Mouse (Mus musculus): Measurements from ENCODE around the gene Cipc. TPM values are rescaled to one million over a fixed set of nuclear protein-coding genes. Genes with fewer than 3 reads are reported as not detected.

Cipc gene
- total RNA-seq, 2 experiments from 2014 or later, result 9.2 to 16.4 TPM

DNA sequence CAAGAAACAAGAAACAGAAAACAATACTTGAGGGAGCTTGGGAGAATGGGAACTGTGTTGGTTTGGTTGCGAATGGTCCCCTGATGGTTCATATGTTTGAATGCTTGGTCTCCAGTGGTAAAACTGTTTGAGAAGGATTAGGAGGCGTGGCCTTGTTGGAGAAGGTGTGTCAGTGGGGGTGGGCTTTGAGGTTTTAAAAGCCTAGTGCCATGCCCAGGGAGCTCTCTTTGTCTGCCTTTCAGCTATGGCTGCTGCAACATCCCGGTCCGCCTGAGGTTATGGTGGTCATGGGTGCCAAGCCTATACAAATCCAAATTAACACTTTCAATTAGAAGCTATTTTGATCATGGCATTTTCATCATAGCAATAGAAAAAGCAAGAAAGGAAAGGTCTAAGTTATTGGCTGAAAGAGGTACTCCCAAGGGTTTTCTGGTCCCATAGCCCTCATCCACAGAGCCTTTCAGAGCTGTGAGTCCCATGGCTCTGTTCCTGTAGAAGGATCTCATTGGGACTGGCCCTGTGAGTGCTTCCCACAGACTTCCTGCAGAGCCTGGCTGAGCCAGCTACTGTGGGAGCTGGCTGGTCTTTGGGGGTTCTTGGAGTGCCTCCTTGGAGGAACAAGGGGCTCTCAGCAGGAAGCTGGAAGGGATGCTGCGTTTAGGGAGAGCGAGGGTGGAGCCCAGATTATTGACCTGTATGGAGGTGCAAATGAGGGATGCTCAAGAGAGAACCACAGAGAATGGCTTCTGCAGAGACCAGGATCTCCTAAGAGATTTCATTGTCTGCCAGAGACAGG is 15.7 kb upstream of the Cipc start:
- ATAC-seq (replicated peaks; ENCODE audit: low FRiP score, poor library complexity, severe bottlenecking), result no peak

DNA sequence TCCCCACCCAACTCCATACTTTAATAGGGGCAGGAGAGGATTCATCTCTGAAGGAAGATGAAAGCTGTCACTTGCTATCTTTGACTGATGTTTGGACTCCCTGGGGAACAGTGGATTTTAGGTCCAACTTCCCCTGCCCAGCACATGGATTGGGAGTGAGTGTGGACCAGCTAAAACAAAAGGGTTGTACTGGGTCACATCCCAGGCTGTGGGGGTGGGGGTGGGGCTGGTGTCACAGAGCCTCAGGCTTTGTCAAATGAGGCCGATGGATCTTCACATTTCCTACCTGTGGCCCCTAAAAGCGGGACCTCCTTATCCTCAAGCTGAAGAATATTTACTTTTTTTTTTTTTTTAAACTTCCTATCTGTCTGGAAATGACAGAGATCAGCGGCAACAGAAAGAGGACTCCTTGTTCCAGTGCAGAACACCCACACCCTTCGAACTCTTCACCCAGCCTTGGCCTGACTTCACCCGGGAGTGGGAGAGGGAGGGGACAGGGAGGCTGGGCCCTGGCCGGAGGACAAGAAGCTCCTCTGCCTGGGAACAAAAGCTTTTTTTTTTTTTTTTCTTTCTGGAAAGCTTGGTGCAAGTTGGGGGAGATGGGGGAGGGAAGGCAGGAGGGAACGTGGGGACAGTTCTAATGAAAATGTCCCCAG is 14.8 kb upstream of the Cipc start:
- no peak for ATAC-seq (replicated peaks; ENCODE audit: low FRiP score, poor library complexity, severe bottlenecking)

DNA sequence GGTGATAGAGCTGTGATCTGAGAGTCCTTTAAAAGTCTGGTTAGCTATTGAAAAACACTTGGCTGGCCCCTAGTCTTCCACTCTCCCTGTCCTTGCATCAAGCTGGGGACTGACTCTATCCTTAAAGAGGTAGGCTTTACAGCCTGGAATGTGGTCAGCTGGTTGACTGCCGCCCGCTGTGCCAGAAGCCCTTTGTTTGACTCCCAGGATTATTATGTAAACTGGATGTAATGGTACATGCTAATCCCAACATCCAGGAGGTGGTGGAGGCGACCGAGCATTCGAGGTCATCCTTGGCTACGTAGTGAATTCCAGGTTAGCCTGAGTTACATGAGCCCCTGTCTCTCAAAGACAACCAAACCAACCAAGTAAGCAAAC is 14.3 kb upstream of the Cipc start:
- ATAC-seq (replicated peaks; ENCODE audit: low FRiP score, poor library complexity, severe bottlenecking), result no peak

DNA sequence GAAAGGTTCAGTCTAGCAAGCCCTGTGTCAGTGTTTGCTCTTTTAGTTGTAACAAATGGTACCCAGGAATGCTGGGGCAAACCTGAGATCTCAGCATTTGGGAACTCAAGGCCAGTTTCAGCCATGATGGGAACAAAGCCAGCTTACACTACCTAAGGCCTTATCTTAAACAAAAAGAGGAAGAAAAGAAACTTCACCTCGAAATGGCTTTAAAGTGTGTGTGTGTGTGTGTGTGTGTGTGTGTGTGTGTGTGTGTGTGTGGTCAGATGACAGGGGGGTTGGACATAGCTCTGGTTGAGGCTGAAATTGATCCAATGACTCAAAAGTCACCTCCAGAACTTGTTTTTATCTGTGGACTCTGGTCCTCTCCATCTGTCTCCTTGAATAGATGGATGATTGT is 12.1 kb upstream of the Cipc start:
- no peak for ATAC-seq (replicated peaks; ENCODE audit: low FRiP score, poor library complexity, severe bottlenecking)

DNA sequence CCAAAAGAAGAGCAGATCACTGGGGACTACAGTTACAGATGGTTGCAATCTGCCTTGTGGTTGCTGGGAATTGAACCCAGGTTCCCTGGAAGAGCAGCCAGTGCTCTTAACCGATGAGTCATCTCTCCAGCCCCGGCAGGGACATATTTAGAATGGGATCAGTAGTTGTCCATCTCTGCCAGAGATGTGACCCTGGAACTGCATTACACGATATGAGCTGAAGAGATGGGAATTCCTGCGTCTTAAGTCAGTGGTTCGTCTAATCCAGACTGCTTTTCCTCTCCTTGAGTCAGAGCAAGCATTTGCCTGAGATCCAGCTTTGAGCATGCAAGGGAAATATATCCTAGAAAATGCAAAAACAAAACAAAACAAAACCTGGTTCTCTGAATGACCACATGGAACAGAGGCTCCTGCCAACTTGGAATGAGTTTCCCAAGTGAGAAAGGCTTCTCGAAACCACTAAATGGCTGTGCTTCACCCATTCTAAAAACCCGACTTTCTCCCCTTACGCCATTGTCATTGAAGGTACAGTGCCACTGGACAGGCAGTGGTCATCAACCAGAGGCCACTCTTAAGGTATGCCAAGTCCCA is 11.1 kb upstream of the Cipc start:
- ATAC-seq (replicated peaks; ENCODE audit: low FRiP score, poor library complexity, severe bottlenecking), result no peak

DNA sequence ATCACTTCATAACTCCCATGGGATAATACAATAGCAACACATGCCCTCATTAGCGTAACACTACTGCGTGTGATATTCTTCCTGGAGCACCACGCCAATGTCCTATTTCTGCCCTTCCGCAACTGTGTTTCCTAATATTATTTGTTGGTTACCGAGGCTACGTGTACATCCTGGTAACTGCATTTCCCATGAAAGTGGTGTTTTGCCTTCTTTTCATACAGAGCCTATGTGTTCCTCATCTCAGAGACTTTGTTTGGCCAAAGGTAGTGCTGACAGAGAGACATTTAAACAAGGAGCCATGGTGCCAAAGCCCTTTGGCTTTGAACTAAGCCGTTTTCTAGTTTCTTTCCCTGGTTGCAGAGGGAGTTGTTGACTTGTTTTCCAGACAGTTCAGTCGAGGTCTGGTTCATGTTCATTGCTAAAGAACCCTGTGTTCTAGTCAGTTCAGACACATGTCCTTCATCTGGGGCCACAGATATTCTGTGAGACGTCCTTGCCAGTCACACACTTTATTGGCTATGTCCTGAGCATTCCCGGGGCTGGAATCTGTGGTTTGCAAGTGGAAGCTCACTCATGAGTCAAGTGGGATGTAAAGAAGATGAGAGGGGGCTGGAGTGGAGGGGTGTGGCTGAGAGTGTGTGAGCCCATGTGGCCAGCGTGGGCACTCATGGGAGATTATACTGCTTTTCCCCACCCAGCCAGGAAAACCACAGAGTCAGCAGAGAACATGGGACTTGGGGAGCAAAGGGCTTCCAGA is 10.1 kb upstream of the Cipc start:
- no peak for ATAC-seq (replicated peaks; ENCODE audit: low FRiP score, poor library complexity, severe bottlenecking)

DNA sequence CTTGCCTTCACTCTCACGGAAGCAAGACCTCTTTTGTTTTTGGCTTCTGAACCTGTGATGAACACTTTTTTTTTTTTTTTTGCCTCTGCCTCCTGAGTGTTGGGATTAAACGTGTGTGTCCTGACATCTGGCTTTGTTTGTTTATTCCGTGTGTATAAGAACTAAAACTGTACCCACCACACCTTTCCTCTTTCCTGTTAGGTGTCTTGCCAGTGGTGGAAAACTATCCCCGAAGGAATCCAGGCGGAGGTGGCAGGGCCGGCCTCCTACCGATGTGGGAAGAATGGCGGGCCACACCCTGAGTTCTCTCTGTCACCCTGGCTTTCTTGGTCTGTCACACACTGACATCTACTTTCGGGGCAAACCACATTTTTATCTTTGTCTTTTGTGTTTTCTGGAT is 8.3 kb upstream of the Cipc start:
- no peak for ATAC-seq (replicated peaks; ENCODE audit: low FRiP score, poor library complexity, severe bottlenecking)

DNA sequence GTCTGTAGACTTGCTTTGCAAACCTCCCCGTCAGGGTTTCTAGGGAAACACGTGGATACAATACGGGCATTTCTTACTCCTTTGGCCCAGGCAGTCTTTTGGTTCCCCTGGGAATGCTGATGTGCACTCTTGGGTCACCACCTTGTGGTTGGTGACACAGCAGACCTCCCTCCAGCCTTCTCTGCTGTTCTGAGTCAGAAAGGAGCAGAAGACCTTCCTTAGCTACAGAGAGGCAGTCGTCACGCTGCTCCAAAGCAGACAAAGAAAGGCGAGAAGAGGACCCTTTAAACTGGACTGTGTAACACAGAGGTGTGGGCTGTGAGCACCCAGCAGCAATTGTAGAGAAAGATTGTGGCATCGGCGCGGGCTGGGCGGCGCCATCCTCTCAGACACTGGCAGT is 5.7 kb upstream of the Cipc start:
- no peak for ATAC-seq (replicated peaks; ENCODE audit: low FRiP score, poor library complexity, severe bottlenecking)

DNA sequence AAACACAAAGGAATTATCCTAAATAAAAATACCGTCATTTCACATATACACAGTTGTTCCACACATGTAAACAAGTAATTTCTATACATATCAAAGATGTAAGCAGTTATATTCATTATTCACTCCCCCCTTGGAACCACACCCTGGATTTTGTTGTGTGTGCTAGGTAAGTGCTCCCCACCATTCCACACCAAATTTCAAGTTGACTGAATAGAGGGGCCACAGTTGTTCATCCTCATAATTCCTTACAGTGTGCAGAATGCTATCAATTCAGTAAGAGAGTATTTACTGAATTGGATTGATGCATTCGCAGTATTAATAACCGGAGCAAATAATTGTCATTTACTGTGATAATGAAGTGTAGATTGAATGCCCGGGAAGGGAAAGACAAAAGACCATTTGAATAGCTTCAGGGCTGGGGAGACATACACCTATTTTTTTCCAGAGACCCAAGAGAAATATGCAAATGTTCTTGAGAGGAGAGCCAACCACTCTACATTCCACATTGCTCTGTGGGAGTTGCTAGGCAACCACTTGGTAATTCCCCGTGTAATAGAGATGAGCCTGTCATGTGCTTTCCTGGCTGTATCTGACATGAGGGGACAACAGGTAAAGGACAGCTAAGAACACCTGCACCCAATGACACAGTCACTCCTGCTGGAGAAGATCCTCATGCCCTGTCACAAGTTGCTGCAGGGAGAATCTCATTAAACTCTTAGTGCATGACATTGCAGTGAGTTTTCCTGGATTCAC is 4.9 kb upstream of the Cipc start:
- ATAC-seq (replicated peaks; ENCODE audit: low FRiP score, poor library complexity, severe bottlenecking), result no peak

DNA sequence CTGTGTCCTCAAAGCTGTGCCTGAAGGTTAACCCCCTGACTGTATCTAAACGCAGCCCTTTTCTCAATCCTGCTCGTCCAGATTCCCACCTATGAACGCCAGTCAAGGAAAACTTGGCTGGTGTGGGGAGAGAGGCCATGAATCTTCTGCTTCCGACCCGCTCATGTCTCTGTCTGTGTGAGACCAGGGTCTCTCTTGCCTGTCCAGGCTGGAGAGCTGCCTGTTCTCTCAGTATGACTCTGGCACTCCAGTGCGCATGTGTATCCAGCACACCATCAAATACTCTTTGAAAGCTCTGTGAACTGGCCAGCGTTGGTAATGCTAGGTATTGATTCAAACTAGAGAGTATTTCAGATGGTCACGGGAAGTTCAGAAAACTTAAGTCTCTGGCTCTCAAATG is 3.4 kb upstream of the Cipc start:
- ATAC-seq (replicated peaks; ENCODE audit: low FRiP score, poor library complexity, severe bottlenecking), result no peak

DNA sequence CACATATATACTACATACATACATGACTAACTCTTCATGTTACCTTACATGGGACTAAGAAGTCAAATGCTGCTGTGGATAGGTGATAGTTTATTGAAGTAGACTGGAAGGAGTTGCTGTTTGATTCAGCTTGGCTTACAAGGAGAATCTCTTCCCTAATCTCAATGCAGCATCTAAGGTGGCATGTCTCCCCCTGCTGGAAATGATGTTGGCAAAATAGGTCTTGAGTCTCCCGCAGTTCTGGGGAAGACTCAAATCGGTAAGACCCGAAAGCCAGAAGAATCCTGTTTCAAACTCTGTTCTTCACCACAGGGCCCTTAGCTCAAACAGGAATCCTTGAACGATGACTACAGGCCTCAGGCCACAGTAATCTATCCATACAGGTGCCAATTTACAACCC is 1.7 kb upstream of the Cipc start:
- no peak for ATAC-seq (replicated peaks; ENCODE audit: low FRiP score, poor library complexity, severe bottlenecking)

DNA sequence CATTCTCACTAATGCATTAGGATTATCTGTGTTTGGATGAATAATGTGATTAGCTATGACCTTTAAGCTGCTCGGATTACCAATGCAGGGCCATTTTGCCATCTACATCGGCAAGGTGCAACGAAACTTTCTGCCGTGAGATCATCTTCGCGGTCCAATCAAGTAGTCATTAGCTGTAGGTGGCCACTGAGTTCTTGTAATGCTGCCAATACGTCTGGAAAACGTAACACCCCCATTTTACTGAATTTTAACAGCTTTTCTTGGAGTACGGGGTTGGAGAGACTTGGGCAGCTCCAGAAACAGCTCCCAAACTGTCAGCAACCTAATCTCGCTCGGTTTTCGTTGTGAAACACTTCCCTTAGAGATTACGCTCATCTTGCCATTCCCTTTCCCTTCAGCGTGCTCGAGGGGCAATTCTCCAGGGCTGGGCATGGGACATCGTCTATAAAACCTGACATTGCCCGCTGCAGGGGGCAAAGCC is 502 bp upstream of the Cipc start:
- no peak for ATAC-seq (replicated peaks; ENCODE audit: low FRiP score, poor library complexity, severe bottlenecking)

DNA sequence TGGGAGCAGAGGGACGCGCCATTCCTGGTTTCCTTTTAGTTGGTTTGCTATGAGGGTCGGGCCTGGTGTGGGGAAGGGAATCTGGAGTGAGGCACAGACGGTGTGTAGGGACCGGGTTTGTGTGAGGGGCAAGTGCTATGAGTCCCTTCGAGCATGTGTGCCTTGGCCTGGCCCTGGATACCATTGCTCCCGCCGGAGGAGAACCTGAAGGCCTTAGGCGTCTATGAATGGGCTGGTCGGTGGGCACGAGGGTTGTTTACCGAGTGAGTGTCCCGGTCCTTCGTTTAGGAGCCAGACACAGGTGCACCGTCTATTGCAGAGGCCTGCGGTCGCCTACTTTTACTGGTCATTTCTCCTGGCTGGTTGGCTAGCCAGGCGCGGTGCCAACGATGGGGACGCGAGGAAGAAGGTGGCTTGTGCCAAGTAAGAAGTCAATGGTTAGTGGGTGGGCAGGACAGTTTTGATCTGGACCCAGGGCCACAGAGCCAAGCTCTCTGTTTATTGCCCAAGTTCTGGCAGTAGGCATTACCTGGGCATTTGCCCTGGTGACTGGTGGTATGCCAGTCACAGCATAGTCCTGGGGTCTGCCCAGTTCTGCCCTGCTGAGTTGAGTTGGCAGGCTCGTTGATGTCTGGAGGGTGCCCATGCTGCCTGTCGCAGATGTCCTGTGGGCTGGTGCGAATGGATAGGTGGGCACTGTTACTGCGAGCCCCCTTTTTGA is 998 bp downstream of the Cipc start:
- peak; percentile 28 for ATAC-seq (replicated peaks; ENCODE audit: low FRiP score, poor library complexity, severe bottlenecking)

DNA sequence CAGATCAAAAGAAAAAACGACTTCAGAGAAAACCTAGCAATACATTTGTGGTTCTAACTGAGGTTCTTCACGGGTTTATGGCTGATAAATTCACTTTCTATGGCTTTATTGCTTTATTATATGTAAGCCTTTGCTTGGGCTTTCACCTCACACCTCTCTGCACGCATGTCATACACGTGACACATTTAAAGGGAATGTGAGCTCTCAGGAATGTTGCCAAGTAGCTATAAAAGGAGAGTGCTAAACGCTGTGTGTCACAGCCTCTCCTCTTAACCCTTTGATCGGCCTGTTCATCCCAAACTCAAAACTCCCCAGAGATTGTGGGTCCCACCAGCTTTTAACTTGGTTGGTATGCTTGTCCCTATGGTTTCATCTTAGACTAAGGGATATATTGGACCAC is 1.8 kb downstream of the Cipc start:
- ATAC-seq (replicated peaks; ENCODE audit: low FRiP score, poor library complexity, severe bottlenecking), result no peak

DNA sequence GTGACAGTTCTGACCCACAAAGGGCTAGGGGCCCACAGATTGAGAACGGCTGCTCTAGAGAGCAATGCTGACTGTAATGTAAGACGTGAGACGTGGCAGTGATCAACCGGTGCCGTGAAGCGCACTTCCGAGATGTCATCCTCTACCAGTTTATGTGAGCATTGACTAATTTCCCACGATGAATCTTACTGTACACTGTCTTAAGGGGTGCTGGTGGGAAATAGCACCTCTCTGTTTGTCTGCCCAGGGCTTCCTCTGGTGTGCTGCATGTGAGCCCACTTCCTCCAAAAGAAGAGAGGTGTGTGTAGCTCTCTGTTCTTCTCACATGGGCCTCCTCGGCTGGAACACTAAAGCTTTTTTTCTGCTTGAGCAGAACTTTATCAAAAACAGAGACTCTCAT is 2.7 kb downstream of the Cipc start:
- no peak for ATAC-seq (replicated peaks; ENCODE audit: low FRiP score, poor library complexity, severe bottlenecking)

DNA sequence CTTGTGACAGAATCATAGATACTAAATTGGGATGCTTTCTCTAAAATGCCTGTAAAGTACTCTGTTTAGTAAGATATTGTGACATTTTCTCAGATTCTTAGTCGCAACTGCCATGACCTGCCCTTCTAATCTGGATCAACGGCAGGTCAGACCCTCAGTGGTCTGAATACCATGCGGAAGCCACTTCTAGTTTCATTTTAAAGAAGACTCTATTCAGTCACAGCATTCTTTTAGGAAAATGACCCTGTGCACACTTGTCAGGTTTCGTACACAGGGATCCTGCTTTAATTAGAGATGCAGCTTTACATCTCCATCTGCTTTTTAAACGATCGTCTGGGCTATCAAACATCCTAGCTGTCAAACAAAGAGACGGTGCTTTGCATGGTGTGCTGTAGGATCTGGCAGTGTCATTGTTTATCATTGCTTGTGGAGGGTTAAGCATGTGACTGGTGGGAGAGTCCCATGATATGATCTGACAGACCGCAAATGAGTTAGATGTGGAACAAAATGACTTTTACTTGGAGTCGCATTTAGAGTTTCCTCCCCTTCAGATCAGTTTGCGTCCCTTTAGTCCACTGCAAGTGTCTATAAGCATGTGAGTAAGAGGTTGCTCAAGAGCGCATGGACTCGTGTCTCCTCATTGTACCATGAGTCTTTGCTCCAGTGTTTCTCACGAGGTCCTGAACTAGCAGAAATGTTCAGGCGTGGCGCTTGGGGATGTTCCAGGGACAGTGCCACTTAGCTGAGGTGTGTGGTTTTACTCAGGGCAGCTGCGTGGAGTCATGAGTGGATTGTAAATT is 3.5 kb downstream of the Cipc start:
- ATAC-seq (replicated peaks; ENCODE audit: low FRiP score, poor library complexity, severe bottlenecking), result no peak

DNA sequence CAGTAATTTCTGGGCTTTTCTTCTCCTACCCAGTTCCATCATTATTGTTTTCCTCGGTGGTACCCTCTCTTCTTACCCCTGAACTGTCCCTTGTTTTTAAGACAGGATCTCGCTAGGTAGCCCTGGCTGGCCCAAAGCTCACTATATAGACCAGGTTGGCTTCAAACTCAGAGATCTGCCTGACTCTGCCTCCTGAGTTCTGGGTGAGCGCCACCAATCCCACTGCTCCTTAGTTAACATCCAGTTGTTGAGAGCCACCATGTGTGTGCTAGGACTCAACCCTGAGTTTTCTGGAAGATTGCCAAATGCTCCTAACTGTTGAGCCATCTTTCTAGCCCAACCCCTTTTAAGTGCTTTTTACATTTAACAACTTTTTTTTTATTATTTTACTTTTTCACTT is 4.1 kb downstream of the Cipc start:
- no peak for ATAC-seq (replicated peaks; ENCODE audit: low FRiP score, poor library complexity, severe bottlenecking)

DNA sequence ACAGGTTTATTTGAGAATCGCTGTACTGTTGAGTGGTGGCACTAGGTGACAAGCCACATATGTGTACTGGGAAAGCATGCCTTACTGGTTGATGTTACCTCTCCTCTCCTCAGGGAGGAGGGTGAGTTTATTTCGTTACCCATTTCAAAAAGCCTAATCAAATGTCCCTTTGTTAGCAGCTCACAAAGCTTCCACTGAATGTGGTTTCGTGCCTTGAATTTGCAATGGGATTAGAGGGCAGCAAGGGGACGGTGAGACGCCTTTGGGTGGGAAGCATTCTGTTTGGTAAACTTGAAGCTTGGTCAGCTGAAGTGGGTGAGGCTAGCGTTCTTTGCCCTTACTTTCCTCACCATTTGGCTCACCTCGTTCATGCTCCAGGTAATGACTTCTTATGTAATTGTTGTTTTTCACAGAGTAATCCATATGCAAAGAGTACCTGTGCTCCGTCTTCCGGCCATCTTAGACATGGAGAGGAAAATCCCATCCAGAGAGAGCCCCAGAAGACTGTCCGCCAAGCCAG is 5.5 kb downstream of the Cipc start:
- no peak for ATAC-seq (replicated peaks; ENCODE audit: low FRiP score, poor library complexity, severe bottlenecking)
